Mouse (Mus musculus) lung, postnatal 25 days (tissue): ENCODE data around the gene Gm27179.
"Not testable (repeated sequence)": the region's sequence is repeated elsewhere in the genome, so short reads cannot be mapped to it uniquely, and the experiment has no call there.

Experiments
- DNase-seq: peaks from one replicate; pipeline ENCODE4 v3.0.0; 2022; ENCODE audit warnings: low spot score

Gm27179 gene

GRCm38 (mm10) chr14:69473322-69473721 is 39.0 kb downstream of the Gm27179 start:
- DNase-seq, result not testable (repeated sequence)

GRCm38 (mm10) chr14:69470122-69470708 is 42.1 kb downstream of the Gm27179 start:
- DNase-seq, result not testable (repeated sequence)

DNA sequence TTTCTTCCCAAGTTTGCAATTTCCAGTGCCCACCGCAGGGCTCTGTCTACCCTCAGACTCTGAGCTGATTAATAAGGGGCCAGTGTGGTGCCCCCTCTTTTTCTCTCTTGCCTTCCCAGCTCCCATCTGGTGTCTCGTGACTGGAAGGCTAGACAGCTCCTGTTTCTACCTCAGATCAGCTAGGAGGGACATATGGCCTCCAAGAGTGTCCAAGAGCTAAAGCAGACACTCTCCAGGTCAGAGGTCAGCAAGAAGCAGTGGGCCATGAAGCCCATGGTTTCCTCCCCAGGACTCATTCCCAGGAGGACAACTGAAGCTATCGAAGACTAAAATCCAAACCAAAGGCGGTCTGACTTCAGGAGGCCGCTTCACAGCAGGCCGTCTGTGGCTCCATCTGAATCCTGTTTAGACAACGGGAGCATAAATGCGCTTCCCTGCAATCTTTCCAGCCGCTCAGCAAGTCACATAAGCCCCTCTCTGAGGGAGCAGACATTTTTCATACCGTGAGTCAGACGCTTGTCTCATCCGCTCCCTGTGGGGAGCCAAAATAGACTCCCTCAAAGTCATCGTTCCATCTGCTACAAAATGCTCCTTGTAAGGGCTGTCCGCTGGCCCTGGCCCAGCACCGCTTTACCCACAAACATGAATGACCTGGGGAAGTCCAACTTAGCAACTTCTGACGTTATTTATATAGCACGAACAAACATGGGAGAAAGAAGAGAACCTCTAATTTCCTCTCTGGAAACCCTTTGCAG is 44.6 kb downstream of the Gm27179 start:
- DNase-seq, result not testable (repeated sequence)

- not testable (repeated sequence) for DNase-seq
These were observed 47.9 kb downstream of the Gm27179 start for GRCm38 (mm10) chr14:69464465-69464864.
